Mouse (Mus musculus) kidney, postnatal 36 days (tissue): ENCODE data around the gene Mup11.
"Not testable (repeated sequence)": the region's sequence is repeated elsewhere in the genome, so short reads cannot be mapped to it uniquely, and the experiment has no call there.

Source experiments
- DNase-seq, 2 experiments: peaks; one replicate each; pipeline ENCODE4 v3.0.0; 2021 to 2022; ENCODE audit warnings: mixed read lengths in 2 of 2

Mup11 gene

GRCm38 (mm10) chr4:60662311-60662710 lies at the start of gene Mup11:
Gene Mup11, minus strand, starts transcription at chr4:60662411.
- not testable (repeated sequence) for DNase-seq
